Mouse (Mus musculus): ENCODE results near the gene Gm11034.
A peak's percentile ranks its signal among the peaks of the same experiment; 100 is the strongest.

Gm11034 gene

GRCm38 (mm10) chr8:72212751-72213150 lies 685 bp downstream of the Gm11034 start, which contains the start of gene Cib3:
Cib3 (minus strand) TSS chr8:72212837.
- ATAC-seq (ENCODE audit: insufficient number of reproducible peaks, low FRiP score, low TSS enrichment): no peak

DNA sequence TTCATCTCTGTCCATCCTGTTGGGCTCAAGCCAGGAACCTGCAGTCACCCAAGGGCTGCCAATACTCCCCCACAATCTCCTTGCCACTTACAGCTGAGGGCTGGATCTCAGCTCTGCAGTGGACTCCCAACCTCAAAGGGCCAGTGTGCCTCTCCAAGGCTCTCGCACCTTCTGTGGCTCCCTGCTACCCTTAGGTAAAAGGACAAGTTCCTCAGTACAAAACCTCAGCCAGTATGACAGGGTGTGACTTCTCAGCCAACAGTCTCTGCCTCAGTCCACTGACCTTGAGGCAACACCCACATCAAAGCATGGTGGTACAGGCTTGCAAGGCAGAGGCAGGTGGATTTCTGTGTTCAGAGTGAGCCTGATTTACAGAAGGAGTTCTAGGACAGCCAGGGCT lies 1.6 kb downstream of the Gm11034 start:
- no peak for ATAC-seq (ENCODE audit: insufficient number of reproducible peaks, low FRiP score, low TSS enrichment)

DNA sequence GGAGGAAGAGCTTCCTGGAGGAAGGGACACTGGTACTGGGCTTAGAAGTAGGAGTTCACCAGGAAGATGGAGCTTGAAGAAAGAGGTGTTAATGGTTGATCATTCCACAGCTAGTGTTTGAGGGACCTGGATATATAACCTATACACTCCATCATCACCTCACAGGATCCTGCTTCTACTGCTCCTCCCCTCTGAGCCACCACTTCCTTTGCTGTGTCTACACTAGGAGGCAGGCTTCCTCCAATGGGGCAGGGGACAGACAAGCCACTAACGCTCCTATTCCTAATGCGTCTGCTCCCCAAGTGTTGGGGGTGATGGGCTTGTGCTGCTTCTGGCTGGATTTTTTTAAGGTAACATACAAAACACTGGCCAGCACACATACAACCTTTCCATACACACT lies 2.7 kb downstream of the Gm11034 start:
- ATAC-seq (ENCODE audit: insufficient number of reproducible peaks, low FRiP score, low TSS enrichment): no peak

- ATAC-seq (ENCODE audit: insufficient number of reproducible peaks, low FRiP score, low TSS enrichment): no peak
These were observed 3.2 kb downstream of the Gm11034 start for GRCm38 (mm10) chr8:72210222-72210621.

DNA sequence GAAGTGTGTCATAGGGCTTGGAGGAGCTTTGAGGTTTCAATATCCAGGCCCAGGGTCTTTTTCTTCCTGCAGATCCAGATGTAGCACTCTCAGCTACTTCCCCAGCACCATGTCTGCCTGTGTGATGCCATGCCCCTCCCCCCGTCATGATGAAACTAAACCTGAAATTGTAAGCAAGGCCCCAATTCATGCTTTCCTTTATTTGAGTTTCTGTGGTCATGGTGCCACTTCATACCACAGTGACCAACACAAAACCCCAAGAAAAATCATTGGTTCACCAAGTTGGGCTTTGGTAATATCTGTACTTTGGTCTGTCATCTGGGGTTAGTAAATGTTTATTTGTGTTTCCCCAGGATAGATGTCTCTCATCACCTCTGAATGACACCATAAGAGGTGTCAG lies 4.9 kb downstream of the Gm11034 start:
- ATAC-seq (ENCODE audit: insufficient number of reproducible peaks, low FRiP score, low TSS enrichment): no peak

- ATAC-seq (ENCODE audit: insufficient number of reproducible peaks, low FRiP score, low TSS enrichment): no peak
These were observed 15.4 kb downstream of the Gm11034 start for GRCm38 (mm10) chr8:72197997-72198396.

- no peak for ATAC-seq (ENCODE audit: insufficient number of reproducible peaks, low FRiP score, low TSS enrichment)
These were observed 21.4 kb downstream of the Gm11034 start for GRCm38 (mm10) chr8:72192065-72192464.

GRCm38 (mm10) chr8:72190215-72190539 lies 23.3 kb downstream of the Gm11034 start:
- ATAC-seq (ENCODE audit: insufficient number of reproducible peaks, low FRiP score, low TSS enrichment): no peak

- no peak for ATAC-seq (ENCODE audit: insufficient number of reproducible peaks, low FRiP score, low TSS enrichment)
These were observed 23.8 kb downstream of the Gm11034 start, which contains the start of gene Hsh2d for GRCm38 (mm10) chr8:72189417-72190214. Hsh2d (plus strand) TSS chr8:72189638.

DNA sequence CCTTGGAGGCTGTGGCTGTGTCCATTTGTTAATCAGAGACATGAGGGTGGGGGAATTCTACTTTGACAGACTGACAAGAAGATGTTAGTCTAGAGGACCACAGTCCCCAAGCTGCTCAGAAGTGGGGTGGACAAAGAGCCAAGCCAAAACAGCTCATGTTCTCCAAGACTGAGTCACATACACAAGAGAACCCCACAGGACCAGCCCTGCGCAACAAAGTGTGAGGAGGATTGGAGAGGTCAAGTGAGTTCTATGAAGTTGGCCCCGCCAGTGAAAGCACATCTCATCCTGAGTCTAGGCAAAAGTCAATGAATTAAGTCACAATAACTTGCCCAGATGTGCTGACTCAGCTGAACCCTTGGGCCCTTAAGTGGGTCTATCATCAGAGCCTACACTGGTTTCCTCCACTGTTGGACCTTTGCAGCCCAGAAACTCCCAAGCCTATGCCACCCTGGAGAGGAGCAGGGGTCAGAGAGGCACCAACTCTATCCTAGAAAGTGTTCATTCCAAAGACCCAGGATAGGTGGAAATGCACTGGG lies 25.6 kb downstream of the Gm11034 start:
- no peak for ATAC-seq (ENCODE audit: insufficient number of reproducible peaks, low FRiP score, low TSS enrichment)

- ATAC-seq (ENCODE audit: insufficient number of reproducible peaks, low FRiP score, low TSS enrichment): no peak
These were observed 29.8 kb downstream of the Gm11034 start for GRCm38 (mm10) chr8:72183554-72184202.

- peak; percentile 60 for ATAC-seq (ENCODE audit: insufficient number of reproducible peaks, low FRiP score, low TSS enrichment)
These were observed 36.0 kb downstream of the Gm11034 start for GRCm38 (mm10) chr8:72177346-72177925.

DNA sequence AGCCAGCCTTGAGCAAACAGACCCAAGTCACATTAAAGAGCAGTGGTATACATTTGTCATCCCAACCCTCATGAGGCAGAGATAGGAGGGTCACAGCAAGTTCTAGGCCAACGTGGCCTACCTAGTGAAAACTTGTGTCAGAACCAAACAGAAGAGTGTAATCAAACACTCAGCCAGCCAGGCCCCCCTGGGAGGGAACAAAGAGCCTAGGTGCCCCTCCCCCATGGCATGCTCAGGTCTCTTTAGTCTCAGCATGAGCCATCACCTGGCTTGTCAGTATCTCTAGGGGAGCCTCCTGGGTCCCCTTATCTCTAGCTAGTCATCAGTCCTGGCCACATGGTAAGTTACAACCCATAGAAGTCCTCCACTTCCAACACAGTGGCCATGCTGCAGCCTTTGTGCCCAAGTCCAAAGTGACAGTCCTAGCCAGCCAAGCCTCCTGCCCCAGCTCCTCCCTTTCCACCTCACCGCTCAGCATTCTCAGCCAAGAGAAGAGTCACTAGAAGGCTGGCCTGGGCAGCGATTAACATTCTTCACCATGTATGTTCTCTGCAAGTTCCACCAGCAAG lies 43.7 kb downstream of the Gm11034 start:
- ATAC-seq (ENCODE audit: insufficient number of reproducible peaks, low FRiP score, low TSS enrichment): no peak

DNA sequence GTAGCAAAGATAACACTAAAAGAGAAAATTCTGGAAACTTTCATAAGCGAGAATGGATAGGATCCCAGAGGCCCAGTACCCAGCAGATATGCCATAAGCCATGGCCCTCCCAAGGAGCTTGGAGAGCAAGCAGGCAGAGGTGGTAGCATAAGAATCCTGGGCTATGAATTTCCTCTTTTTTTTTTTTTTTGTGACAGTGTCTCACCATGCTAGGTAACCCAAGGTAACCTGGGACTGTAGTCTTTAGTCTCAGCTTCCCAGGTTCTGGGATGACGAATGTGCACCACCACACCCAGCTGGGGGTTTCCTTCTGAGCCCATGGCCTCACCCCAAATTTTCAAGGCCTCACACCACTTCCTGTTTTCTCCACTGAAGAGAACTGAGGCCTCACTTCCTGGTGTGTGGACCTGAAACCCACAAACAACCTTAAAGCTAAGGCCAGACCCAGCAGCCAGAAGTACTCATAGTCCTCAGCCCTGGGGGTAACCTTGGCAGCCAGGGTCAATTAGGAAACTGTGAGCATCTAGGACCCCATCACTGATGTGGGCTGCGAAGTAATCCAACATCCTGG lies 44.3 kb downstream of the Gm11034 start:
- no peak for ATAC-seq (ENCODE audit: insufficient number of reproducible peaks, low FRiP score, low TSS enrichment)
